Mouse (Mus musculus): ENCODE measurements around the gene Ntmt1.

Gene Ntmt1

GRCm38 (mm10) chr2:30807648-30808295, at the start of gene Ntmt1:
Ntmt1 (plus strand) TSS chr2:30807826.
- peak; percentile 99 to 100 for DNase-seq

- no peak for DNase-seq
These were observed 49.1 kb upstream of the Ntmt1 start for GRCm38 (mm10) chr2:30758341-30759087.

- DNase-seq: no peak
These were observed 48.6 kb upstream of the Ntmt1 start for GRCm38 (mm10) chr2:30759088-30759374.

GRCm38 (mm10) chr2:30759442-30759841, 48.2 kb upstream of the Ntmt1 start:
- no peak for DNase-seq

GRCm38 (mm10) chr2:30759858-30760547, 47.6 kb upstream of the Ntmt1 start:
- no peak for DNase-seq

- DNase-seq: no peak
These were observed 46.9 kb upstream of the Ntmt1 start for GRCm38 (mm10) chr2:30760706-30761105.

- no peak for DNase-seq
These were observed 41.2 kb upstream of the Ntmt1 start for GRCm38 (mm10) chr2:30766446-30766845.

- DNase-seq: no peak
These were observed 39.9 kb upstream of the Ntmt1 start for GRCm38 (mm10) chr2:30767626-30768240.

GRCm38 (mm10) chr2:30768529-30768928, 39.1 kb upstream of the Ntmt1 start:
- no peak for DNase-seq

- DNase-seq: peak; percentile 55 to 57
These were observed 38.4 kb upstream of the Ntmt1 start for GRCm38 (mm10) chr2:30769187-30769586.

- no peak for DNase-seq
These were observed 36.2 kb upstream of the Ntmt1 start for GRCm38 (mm10) chr2:30771368-30771805.

- peak; percentile 25 to 35 for DNase-seq
These were observed 35.7 kb upstream of the Ntmt1 start for GRCm38 (mm10) chr2:30771806-30772460.

GRCm38 (mm10) chr2:30772581-30773312, 34.9 kb upstream of the Ntmt1 start:
- no peak for DNase-seq

- no peak for DNase-seq
These were observed 34.2 kb upstream of the Ntmt1 start for GRCm38 (mm10) chr2:30773313-30774005.

- DNase-seq: no peak
These were observed 31.7 kb upstream of the Ntmt1 start for GRCm38 (mm10) chr2:30775955-30776354.

- no peak for DNase-seq
These were observed 30.4 kb upstream of the Ntmt1 start for GRCm38 (mm10) chr2:30777266-30777665.

- no peak for DNase-seq
These were observed 29.4 kb upstream of the Ntmt1 start for GRCm38 (mm10) chr2:30778235-30778634.

GRCm38 (mm10) chr2:30779241-30779640, 28.4 kb upstream of the Ntmt1 start:
- no peak for DNase-seq

- DNase-seq: no peak
These were observed 25.0 kb upstream of the Ntmt1 start for GRCm38 (mm10) chr2:30782312-30783290.

GRCm38 (mm10) chr2:30783346-30783745, 24.3 kb upstream of the Ntmt1 start:
- no peak for DNase-seq
